In genomic region chr7:4915007-4915665, GRCm38 (mm10) we compare ENCODE assay signal across 8 mouse cellular contexts. TPM values are rescaled to one million over a fixed set of nuclear protein-coding genes. Genes with fewer than 3 reads are reported as not detected.
DNase-seq lines count a peak whose midpoint lies in the region; ATAC-seq lines count a peak whose summit lies in the region.

TSS of gene Zfp628 (plus strand) at chr7:4915217.

- peak; percentile 77 for DNase-seq in WW6 (ENCODE audit: low read depth, low spot score)
- peak; percentile 90 to 94 for DNase-seq in cerebellum, postnatal 4 days (ENCODE audit: low spot score in 2 of 2)
- DNase-seq in gastrocnemius, adult 18-20 months (ENCODE audit: low spot score): peak; percentile 96
- DNase-seq in left cerebral cortex, adult 18-20 months (ENCODE audit: low spot score in 2 of 2): peak; percentile 95 to 96
- DNase-seq in right cerebral cortex, adult 18-20 months: peak; percentile 95
- DNase-seq in urinary bladder, postnatal 10 days (ENCODE audit: low spot score): peak; percentile 81

- H3K9me3 ChIP-seq in hindbrain, embryonic 16.5 days (ENCODE audit: control insufficient read depth, low read length): no peaks in the 10 kb centered on the region

- H3K27ac ChIP-seq in hindbrain, embryonic 16.5 days (ENCODE audit: low read depth, low read length): peak within 1 kb of the TSS; percentile 99
- peak within 1 kb of the TSS; percentile 73 for H3K27ac ChIP-seq in macrophage

- whole genome bisulfite sequencing in hindbrain, embryonic 16.5 days: under 1% methylated on average over 41 of the region's 56 CpGs
- 1% methylated on average over 56 of the region's 56 CpGs for WGBS in macrophage (ENCODE audit: missing documents)

- peak within 1 kb of the TSS; percentile 75 for H3K4me3 ChIP-seq in hindbrain, embryonic 16.5 days (ENCODE audit: low read length)
- H3K4me3 ChIP-seq in macrophage (ENCODE audit: inconsistent target): peak within 1 kb of the TSS; percentile 81

- no peaks in the 10 kb centered on the region for H3K27me3 ChIP-seq in hindbrain, embryonic 16.5 days (replicated peaks; ENCODE audit: control insufficient read depth, insufficient read depth, low read length)

- peak within 1 kb of the TSS; percentile 94 for H3K9ac ChIP-seq in hindbrain, embryonic 16.5 days (ENCODE audit: low read depth, low read length)

- ATAC-seq in hindbrain, embryonic 16.5 days: peak; percentile 92

- H3K4me2 ChIP-seq in hindbrain, embryonic 16.5 days (ENCODE audit: low read length): peak within 1 kb of the TSS; percentile 78

- peaks cover 19% of the 10 kb centered on the region for H3K4me1 ChIP-seq in hindbrain, embryonic 16.5 days (ENCODE audit: control insufficient read depth, insufficient read depth, low read depth, low read length)

- peaks cover 15% of the 10 kb centered on the region for H3K36me3 ChIP-seq in hindbrain, embryonic 16.5 days (ENCODE audit: control insufficient read depth, insufficient read depth, low read length)
- H3K36me3 ChIP-seq in macrophage (ENCODE audit: inconsistent target): peaks cover 19% of the 10 kb centered on the region; the same call in 1 of the 2 replicates

- peaks cover 30% of the 10 kb centered on the region for H3K79me2 ChIP-seq in macrophage (ENCODE audit: inconsistent target)

RNA-seq across cellular contexts. Expression of gene Zfp628, which starts in this region (rescaled TPM):
- total RNA-seq in gastrocnemius, adult 18-20 months (2021): 1 to 10 TPM; 8.7 to 8.9 TPM
- polyA plus RNA-seq in hindbrain, embryonic 16.5 days (2015; fragmentation: Nextera tagmentation; extraction: Ambion mirVana): 3.2 and 4.2 TPM in 2 replicates
- 10 to 100 TPM; 14.7 to 15.9 TPM for total RNA-seq in left cerebral cortex, adult 18-20 months (2021)
- total RNA-seq in macrophage (2018; cell fraction: chromatin; rRNA removed): 10 to 100 TPM in 9 of 26 experiments, 1 to 10 TPM in 17; 4.8 to 12.2 (median 8.9) TPM
- total RNA-seq in macrophage (2018; cell fraction: cytosol; rRNA removed): 1 to 10 TPM; 5.0 to 8.7 (median 6.9) TPM
- total RNA-seq in macrophage (2018; cell fraction: nucleus; rRNA removed): 10 to 100 TPM in 8 of 26 experiments, 1 to 10 TPM in 18; 5.9 to 11.3 (median 9.1) TPM
- polyA plus RNA-seq in macrophage (2018): 3.1 to 5.6 TPM (median 4.4 TPM) in 3 replicates

Comparison
In these comparisons a context has a peak if more than half of its experiments do, and no peak if none do; other contexts are left out.
1. Peak in every context shown above with its lines: DNase-seq, ATAC-seq, H3K4me3 ChIP-seq and H3K27ac ChIP-seq.